Mouse (Mus musculus) inflammation-experienced regulatory T-cells (primary cell): ENCODE data around the gene Tex13b. TPM values are rescaled to one million over a fixed set of nuclear protein-coding genes. Genes with fewer than 3 reads are reported as not detected.

Experiments used
- polyA plus RNA-seq, 2 experiments: library from polyadenylated mRNA; unstranded; fragments of 100-300 nt; shearing (Covaris generic); gene quantifications; one replicate each; pipeline ENCODE4 v1.2.1; 2017

Tex13b gene
- under 1 TPM; 0.33 TPM for polyA plus RNA-seq

DNA sequence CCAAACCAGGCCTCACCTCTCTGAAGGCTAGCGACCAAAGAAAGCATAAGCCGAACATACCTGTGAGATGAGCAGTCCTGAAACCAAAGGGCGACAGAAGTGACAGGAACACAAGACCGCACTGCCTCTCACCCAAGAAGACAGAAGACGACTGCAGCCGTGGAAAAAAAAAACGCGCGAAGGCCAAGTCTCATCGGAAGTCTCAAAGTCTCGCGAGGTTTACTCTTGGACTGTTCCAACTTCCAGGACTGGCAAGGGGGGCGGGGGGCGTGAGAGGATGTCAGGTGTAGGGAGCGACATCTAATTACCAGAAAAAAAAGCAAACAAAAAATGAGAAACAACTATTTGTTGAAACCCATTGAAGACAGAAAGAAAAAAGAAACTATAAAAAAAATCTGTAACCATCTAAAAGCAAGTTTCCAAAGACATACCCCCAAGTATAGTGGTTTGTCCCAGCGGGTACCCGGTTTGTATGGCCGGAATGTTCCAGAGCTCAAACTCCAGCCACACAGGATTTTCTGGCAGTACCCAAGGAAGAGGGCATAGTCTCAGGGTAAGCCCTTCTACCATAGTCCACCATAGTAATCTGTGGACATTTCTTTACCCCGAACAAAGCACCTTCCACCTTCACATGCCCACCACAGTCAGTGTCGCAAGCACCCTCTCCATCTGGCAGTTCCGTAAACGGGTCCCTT is at the start of gene Tex13b:
Gene Tex13b, minus strand, starts transcription at position 122 of the 695 bp plus-strand sequence.

Other genes with a start within 250 kb of the Tex13b start
- gene Tsc22d3, start 212.8 kb downstream of the Tex13b start, polyA plus RNA-seq, result 100 to 1,000 TPM; 317 to 395 TPM
- 1 to 10 TPM; 1.4 to 2.6 TPM for gene Mid2, start 148.8 kb downstream of the Tex13b start, polyA plus RNA-seq
- gene Vsig1, start 94.2 kb upstream of the Tex13b start, polyA plus RNA-seq, result not detected
- gene Psmd10, start 143.3 kb upstream of the Tex13b start, polyA plus RNA-seq, result 10 to 100 TPM; 50.9 to 53.9 TPM
- 10 to 100 TPM; 30.1 to 30.2 TPM for gene Atg4a, start 143.5 kb upstream of the Tex13b start, polyA plus RNA-seq